ENCODE assay signal across 10 mouse cellular contexts in genomic region chr7:25385850-25386555, GRCm38 (mm10). TPM values are rescaled to one million over a fixed set of nuclear protein-coding genes. Genes with fewer than 3 reads are reported as not detected.
DNase-seq lines count a peak whose midpoint lies in the region; ATAC-seq lines count a peak whose summit lies in the region.
"Had no signal": no experiment of that assay in that cellular context is flagged by ENCODE, and none has a peak within 500 bp of the region (broad histone marks: within the 10 kb centered on the region; RNA-seq: fewer than 3 reads in every experiment).

No protein-coding gene starts in this region.

- H3K9me3 ChIP-seq in heart, embryonic 12.5 days (replicated peaks), result no peaks in the 10 kb centered on the region

- 68% methylated on average over 12 of the region's 12 CpGs for WGBS in heart, embryonic 12.5 days

- peak overlapping the region; percentile 16; the same call in 1 of the 2 replicates for H3K4me2 ChIP-seq in heart, embryonic 12.5 days

- peaks cover 52% of the 10 kb centered on the region for H3K36me3 ChIP-seq in heart, embryonic 12.5 days

- H3K4me1 ChIP-seq in heart, embryonic 12.5 days (replicated peaks), result peaks cover 31% of the 10 kb centered on the region

- DNase-seq in adrenal gland, adult (ENCODE audit: inconsistent age in 2 of 2, low spot score in 1 of 2), result peak; percentile 93 to 97
- no peak for DNase-seq in adrenal gland, postnatal 4 days (ENCODE audit: low spot score in 2 of 2)
- DNase-seq in B cell, adult 2 months, result peak; percentile 76 to 79
- DNase-seq in c-Kit-positive CD71-positive TER-119-positive erythroid progenitor cells, embryonic 14.5 days (ENCODE audit: low spot score), result peak; percentile 60
- peak; percentile 88 for DNase-seq in kidney, postnatal 10 days
- peak; percentile 60 for DNase-seq in thymus, postnatal 4 days

- H3K9ac ChIP-seq in heart, embryonic 12.5 days, result no peak overlapping the region

- H3K27me3 ChIP-seq in heart, embryonic 12.5 days (replicated peaks), result no peaks in the 10 kb centered on the region

- no peak overlapping the region for H3K4me3 ChIP-seq in heart, embryonic 12.5 days

- peak; percentile 78 for ATAC-seq in heart, embryonic 12.5 days (ENCODE audit: insufficient number of reproducible peaks, low FRiP score)
- ATAC-seq in megakaryocyte-erythroid progenitor cell, adult 5-6 weeks (replicated peaks; ENCODE audit: low FRiP score, low TSS enrichment, poor library complexity, severe bottlenecking), result peak; percentile 46

- peak overlapping the region; percentile 74 for H3K27ac ChIP-seq in heart, embryonic 12.5 days (ENCODE audit: poor library complexity, severe bottlenecking)

RNA-seq across cellular contexts. Expression of gene Lipe, which starts 12.5 kb away (rescaled TPM):
- 100 to 1,000 TPM; 139 to 178 TPM for total RNA-seq in adrenal gland, postnatal 4 days (2021)
- 4.1 and 5.9 TPM in 2 replicates for polyA plus RNA-seq in heart, embryonic 12.5 days (2016; fragmentation: Nextera tagmentation; extraction: Ambion mirVana)
- 7.1 and 12.6 TPM in 2 replicates for total RNA-seq in megakaryocyte-erythroid progenitor cell, adult 5-6 weeks (2014; fragmentation: Nextera tagmentation)
- 4.5 and 6.4 TPM in 2 replicates for total RNA-seq in megakaryocyte-erythroid progenitor cell, adult 5-6 weeks (2017)

RNA-seq across cellular contexts. Expression of gene Cnfn, which starts 16.5 kb away (rescaled TPM):
- not detected for total RNA-seq in adrenal gland, postnatal 4 days (2021)
- polyA plus RNA-seq in heart, embryonic 12.5 days (2016; fragmentation: Nextera tagmentation; extraction: Ambion mirVana), result not detected in 2 replicates
- total RNA-seq in megakaryocyte-erythroid progenitor cell, adult 5-6 weeks (2014; fragmentation: Nextera tagmentation), result not detected in 2 replicates
- total RNA-seq in megakaryocyte-erythroid progenitor cell, adult 5-6 weeks (2017), result not detected in 2 replicates

RNA-seq across cellular contexts. Expression of gene Cxcl17, which starts 26.7 kb away (rescaled TPM):
- total RNA-seq in adrenal gland, postnatal 4 days (2021), result not detected
- polyA plus RNA-seq in heart, embryonic 12.5 days (2016; fragmentation: Nextera tagmentation; extraction: Ambion mirVana), result not detected in 2 replicates
- total RNA-seq in megakaryocyte-erythroid progenitor cell, adult 5-6 weeks (2014; fragmentation: Nextera tagmentation), result not detected in 2 replicates
- not detected in 2 replicates for total RNA-seq in megakaryocyte-erythroid progenitor cell, adult 5-6 weeks (2017)
- total RNA-seq: layer of hippocampus, adult 8-10 months had no signal
- polyA plus RNA-seq: C2C12 had no signal

Comparison
In these comparisons a context has a peak if more than half of its experiments do, and no peak if none do; other contexts are left out.
1. DNase-seq: peak in adrenal gland, adult (2 of 2), B cell, adult 2 months (2 of 2), c-Kit-positive CD71-positive TER-119-positive erythroid progenitor cells, embryonic 14.5 days (single experiment), kidney, postnatal 10 days (single experiment) and thymus, postnatal 4 days (single experiment); none in adrenal gland, postnatal 4 days (0 of 2).
2. RNA of gene Lipe, which starts 12.5 kb away (total RNA-seq): 139 to 178 TPM in adrenal gland, postnatal 4 days; 4.5 to 12.6 TPM in megakaryocyte-erythroid progenitor cell, adult 5-6 weeks; every median in the first group is over 10 times any median in the second.